Mouse (Mus musculus): ENCODE data around the gene Mgat5.

Mgat5 gene

GRCm38 (mm10) chr1:127500219-127500618, 295.4 kb downstream of the Mgat5 start:
- peak; percentile 68 to 76 for DNase-seq (ENCODE audit: low spot score in 2 of 2)

GRCm38 (mm10) chr1:127500701-127501100, 295.9 kb downstream of the Mgat5 start:
- DNase-seq (ENCODE audit: low spot score in 2 of 2), result no peak

- DNase-seq (ENCODE audit: low spot score in 2 of 2), result no peak
These were observed 302.3 kb downstream of the Mgat5 start for GRCm38 (mm10) chr1:127507042-127507650.

- DNase-seq (ENCODE audit: low spot score in 2 of 2), result no peak
These were observed 303.4 kb downstream of the Mgat5 start for GRCm38 (mm10) chr1:127508067-127508739.

GRCm38 (mm10) chr1:127508921-127509320, 304.1 kb downstream of the Mgat5 start:
- DNase-seq (ENCODE audit: low spot score in 2 of 2), result no peak

GRCm38 (mm10) chr1:127511362-127511761, 306.5 kb downstream of the Mgat5 start:
- no peak for DNase-seq (ENCODE audit: low spot score in 2 of 2)

- no peak for DNase-seq (ENCODE audit: low spot score in 2 of 2)
These were observed 307.9 kb downstream of the Mgat5 start for GRCm38 (mm10) chr1:127512709-127513108.

GRCm38 (mm10) chr1:127513140-127513539, 308.3 kb downstream of the Mgat5 start:
- DNase-seq (ENCODE audit: low spot score in 2 of 2), result no peak

- DNase-seq (ENCODE audit: low spot score in 2 of 2), result no peak
These were observed 308.8 kb downstream of the Mgat5 start for GRCm38 (mm10) chr1:127513664-127514063.

GRCm38 (mm10) chr1:127514479-127514878, 309.7 kb downstream of the Mgat5 start:
- no peak for DNase-seq (ENCODE audit: low spot score in 2 of 2)

GRCm38 (mm10) chr1:127514888-127515287, 310.1 kb downstream of the Mgat5 start:
- no peak for DNase-seq (ENCODE audit: low spot score in 2 of 2)

GRCm38 (mm10) chr1:127523364-127523763, 318.5 kb downstream of the Mgat5 start:
- no peak for DNase-seq (ENCODE audit: low spot score in 2 of 2)

- no peak for DNase-seq (ENCODE audit: low spot score in 2 of 2)
These were observed 326.2 kb downstream of the Mgat5 start for GRCm38 (mm10) chr1:127530849-127531580.

GRCm38 (mm10) chr1:127531723-127532122, 326.9 kb downstream of the Mgat5 start:
- DNase-seq (ENCODE audit: low spot score in 2 of 2), result no peak

GRCm38 (mm10) chr1:127536448-127536847, 331.6 kb downstream of the Mgat5 start:
- no peak for DNase-seq (ENCODE audit: low spot score in 2 of 2)

GRCm38 (mm10) chr1:127537204-127538038, 332.6 kb downstream of the Mgat5 start:
- no peak for DNase-seq (ENCODE audit: low spot score in 2 of 2)
